Mouse (Mus musculus): ENCODE results near the gene Astn2.

Astn2 gene

GRCm38 (mm10) chr4:65674267-65674978 is 730.0 kb downstream of the Astn2 start:
- no peak for DNase-seq (ENCODE audit: low read depth, low spot score)

DNA sequence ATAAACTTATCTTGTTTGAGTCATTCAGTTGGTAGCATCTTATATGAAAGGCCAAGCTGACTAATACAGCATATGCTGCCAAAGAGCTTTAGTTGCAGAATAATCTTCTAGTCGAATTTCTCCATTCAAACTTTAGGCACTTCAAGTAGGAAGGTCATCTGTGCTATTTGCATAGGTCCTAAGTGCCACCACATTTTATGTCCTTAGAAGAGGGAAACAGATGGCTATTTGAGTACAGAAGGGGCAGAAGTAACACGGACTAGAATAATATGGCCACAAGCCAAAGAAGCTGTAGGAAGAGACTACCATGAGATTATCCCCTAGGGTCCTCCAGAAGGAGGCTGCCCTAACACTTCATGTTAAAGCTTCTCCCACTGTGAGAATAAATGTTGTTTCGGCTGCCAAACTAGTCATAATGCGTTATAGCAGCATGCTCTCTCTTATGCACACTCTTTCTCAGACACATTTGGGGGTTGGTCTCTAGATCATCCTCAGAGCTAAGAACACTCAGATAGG is 730.9 kb downstream of the Astn2 start:
- no peak for DNase-seq (ENCODE audit: low read depth, low spot score)

GRCm38 (mm10) chr4:65672294-65672693 is 732.1 kb downstream of the Astn2 start:
- DNase-seq (ENCODE audit: low read depth, low spot score): no peak

GRCm38 (mm10) chr4:65671585-65672184 is 732.7 kb downstream of the Astn2 start:
- no peak for DNase-seq (ENCODE audit: low read depth, low spot score)

- no peak for DNase-seq (ENCODE audit: low read depth, low spot score)
Observed at GRCm38 (mm10) chr4:65667030-65667610, 737.3 kb downstream of the Astn2 start.

DNA sequence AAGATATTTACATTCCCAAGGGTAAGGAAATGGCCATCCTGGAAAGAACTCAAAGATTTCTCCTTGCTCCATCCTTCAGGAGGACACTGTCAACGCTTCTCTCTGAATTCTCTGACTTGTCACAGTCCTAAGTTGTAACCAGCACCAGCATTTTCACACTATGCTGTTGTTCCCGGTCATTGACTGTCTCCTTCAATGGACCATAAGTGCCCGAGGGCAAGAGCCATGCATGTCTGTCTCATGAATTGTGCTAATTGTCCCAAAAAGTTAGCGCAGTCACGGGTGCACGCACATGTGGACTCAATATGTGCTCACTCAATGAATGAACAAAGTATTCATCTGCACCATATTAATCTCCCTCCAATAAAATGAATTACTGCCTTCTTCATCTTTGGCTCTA is 741.2 kb downstream of the Astn2 start:
- DNase-seq (ENCODE audit: low read depth, low spot score): no peak

- DNase-seq (ENCODE audit: low read depth, low spot score): peak; percentile 69
Observed at GRCm38 (mm10) chr4:65654723-65655122, 749.7 kb downstream of the Astn2 start.

DNA sequence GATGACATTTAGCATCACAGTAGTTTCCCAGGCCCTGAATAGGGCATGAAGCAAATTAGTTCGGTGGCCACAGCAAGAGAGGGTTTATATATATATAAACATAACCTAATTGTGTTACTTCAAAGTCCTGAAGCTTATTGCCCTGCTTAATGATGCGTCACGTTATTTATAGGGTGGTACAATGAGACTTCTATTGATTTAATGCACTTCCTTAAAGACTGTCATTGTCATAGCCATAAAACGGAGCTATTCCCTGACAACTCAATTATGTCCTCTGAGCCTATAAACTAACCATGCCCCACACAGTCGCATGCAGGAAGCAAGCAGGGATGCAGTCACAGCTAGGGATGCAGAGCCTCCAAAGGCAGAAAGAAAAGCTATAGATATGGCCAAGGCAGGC is 761.8 kb downstream of the Astn2 start:
- DNase-seq (ENCODE audit: low read depth, low spot score): peak; percentile 14

DNA sequence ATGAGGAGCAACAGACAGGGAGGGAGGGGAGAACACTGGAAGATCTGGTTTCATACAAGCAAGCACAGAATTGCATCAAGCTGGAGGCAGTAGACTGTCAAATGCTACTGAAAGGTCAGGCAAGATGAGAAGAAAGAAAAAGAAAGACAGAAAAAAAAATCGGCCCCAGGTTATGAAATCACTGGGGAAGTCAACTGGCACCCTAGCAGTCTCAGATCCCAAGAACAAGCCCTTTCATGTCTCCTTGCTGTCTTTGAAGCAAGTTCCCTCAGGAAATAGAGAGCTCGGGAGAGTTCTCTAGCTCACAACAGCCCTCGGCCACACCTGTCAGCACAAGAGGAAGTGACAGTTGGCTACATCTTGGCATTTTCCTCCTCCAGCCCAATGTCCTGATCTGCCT is 766.2 kb downstream of the Astn2 start:
- no peak for DNase-seq (ENCODE audit: low read depth, low spot score)

DNA sequence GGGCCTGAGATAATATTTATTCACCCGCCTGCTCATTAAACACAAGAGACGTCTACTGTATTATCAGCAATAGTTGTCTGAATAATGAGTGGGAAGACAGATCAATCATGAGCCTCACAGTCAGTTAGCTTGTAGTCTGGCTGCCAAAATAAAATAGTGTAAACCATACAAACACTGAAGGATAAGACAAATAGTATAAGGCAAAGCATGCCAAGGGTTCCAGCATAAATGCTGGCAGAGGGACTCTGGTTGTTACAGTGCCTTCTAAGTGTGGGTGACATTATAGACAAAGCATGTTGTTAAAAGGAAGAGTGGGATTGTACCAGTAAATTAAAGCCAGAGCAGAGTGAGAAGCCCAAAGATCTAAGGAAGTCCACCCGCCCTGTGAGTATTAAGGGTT is 784.3 kb downstream of the Astn2 start:
- no peak for DNase-seq (ENCODE audit: low read depth, low spot score)

DNA sequence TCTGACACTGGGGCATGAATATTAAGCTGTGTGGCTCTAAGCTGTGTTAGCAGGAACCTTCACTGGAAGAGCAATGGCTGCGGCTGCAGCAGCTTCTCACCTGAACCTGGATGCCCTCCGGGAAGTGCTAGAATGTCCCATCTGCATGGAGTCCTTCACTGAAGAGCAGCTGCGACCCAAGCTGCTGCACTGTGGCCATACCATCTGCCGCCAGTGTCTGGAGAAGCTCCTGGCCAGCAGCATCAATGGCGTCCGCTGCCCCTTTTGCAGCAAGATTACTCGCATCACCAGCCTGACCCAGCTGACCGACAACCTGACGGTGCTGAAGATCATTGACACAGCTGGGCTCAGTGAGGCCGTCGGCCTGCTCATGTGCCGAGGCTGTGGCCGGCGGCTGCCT is 791.3 kb downstream of the Astn2 start:
- DNase-seq (ENCODE audit: low read depth, low spot score): no peak

- DNase-seq (ENCODE audit: low read depth, low spot score): no peak
Observed at GRCm38 (mm10) chr4:65610896-65611295, 793.5 kb downstream of the Astn2 start.

- DNase-seq (ENCODE audit: low read depth, low spot score): no peak
Observed at GRCm38 (mm10) chr4:65610329-65610728, 794.1 kb downstream of the Astn2 start.

- no peak for DNase-seq (ENCODE audit: low read depth, low spot score)
Observed at GRCm38 (mm10) chr4:65608112-65608511, 796.3 kb downstream of the Astn2 start.

- DNase-seq (ENCODE audit: low read depth, low spot score): no peak
Observed at GRCm38 (mm10) chr4:65607184-65607631, 797.2 kb downstream of the Astn2 start.

GRCm38 (mm10) chr4:65605151-65605702 is 799.2 kb downstream of the Astn2 start:
- DNase-seq (ENCODE audit: low read depth, low spot score): peak; percentile 16

- DNase-seq (ENCODE audit: low read depth, low spot score): peak; percentile 97
Observed at GRCm38 (mm10) chr4:65604504-65605150, 799.8 kb downstream of the Astn2 start, which contains the start of gene Trim32. Gene Trim32, plus strand, starts transcription at chr4:65604986.

- DNase-seq (ENCODE audit: low read depth, low spot score): no peak
Observed at GRCm38 (mm10) chr4:65594601-65595369, 809.6 kb downstream of the Astn2 start.

- DNase-seq (ENCODE audit: low read depth, low spot score): peak; percentile 54
Observed at GRCm38 (mm10) chr4:65589780-65590179, 814.6 kb downstream of the Astn2 start.

DNA sequence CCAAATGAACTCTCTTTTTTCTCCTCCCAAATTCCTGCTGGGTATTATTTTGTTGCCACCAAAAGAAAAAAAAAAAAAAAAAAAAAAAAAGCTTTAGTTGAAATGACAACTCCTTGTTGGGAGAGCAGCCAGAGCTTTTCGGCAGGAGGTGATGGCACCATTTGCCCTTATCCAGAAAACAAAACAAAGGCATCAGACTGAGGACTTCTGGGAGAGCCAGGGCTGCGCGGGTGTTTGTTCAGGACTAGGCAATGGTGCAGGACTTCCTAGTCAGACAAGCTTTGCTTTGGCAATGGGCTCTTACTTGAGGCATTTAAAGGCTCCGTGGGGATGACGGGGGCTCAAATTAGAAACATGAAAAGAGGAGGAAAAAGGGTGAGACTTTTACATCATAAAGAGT is 817.5 kb downstream of the Astn2 start:
- DNase-seq (ENCODE audit: low read depth, low spot score): no peak

DNA sequence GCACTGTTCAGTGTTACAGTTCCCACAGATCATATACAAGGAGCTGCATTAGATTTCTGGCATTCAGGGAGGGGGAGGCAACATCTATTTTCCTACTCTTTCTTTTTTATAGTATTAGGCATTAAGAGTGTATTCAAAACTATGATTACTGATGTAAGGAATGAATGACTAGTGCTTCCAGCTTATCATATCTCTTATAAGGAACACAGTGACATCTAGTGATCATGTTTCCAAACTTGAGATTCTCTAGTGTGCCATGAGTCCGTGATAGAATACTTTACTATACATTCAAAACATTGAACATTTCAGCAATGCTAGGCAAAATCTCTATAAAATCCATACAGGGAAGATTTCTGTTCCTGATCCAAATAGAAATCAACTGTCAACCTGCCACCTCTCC is 824.2 kb downstream of the Astn2 start:
- DNase-seq (ENCODE audit: low read depth, low spot score): no peak

Data from embryo, embryonic 11.5 days (tissue).